Mouse (Mus musculus): ENCODE results near the gene Ppp1ca. TPM values are rescaled to one million over a fixed set of nuclear protein-coding genes. Genes with fewer than 3 reads are reported as not detected.

Gene Ppp1ca
- polyA plus RNA-seq, 1 experiment from 2014 or later = 759 TPM

- Histone ChIP-seq H3K36me3 (no peaks in the 10 kb centered on the region), H3K9ac (no peak overlapping the region), H3K27me3 (no peaks in the 10 kb centered on the region), H3K4me2 (no peak overlapping the region), H3K4me1 (peaks cover 39% of the 10 kb centered on the region), H3K27ac (peak overlapping the region; percentile 66), H3K4me3 (no peak overlapping the region), H3K9me3 (no peaks in the 10 kb centered on the region)
- 43% methylated on average over 13 of the region's 13 CpGs for WGBS
- no peak for ATAC-seq (ENCODE audit: insufficient number of reproducible peaks, low FRiP score, low TSS enrichment, low read depth)
Observed at GRCm38 (mm10) chr19:4171393-4172290, 20.2 kb upstream of the Ppp1ca start.

GRCm38 (mm10) chr19:4172925-4173324, 18.9 kb upstream of the Ppp1ca start:
- H3K4me2 ChIP-seq = no peak overlapping the region
- H3K27ac ChIP-seq = no peak overlapping the region
- H3K27me3 ChIP-seq = no peaks in the 10 kb centered on the region
- no peak overlapping the region for H3K4me3 ChIP-seq
- H3K9me3 ChIP-seq = no peaks in the 10 kb centered on the region
- no peak for ATAC-seq (ENCODE audit: insufficient number of reproducible peaks, low FRiP score, low TSS enrichment, low read depth)
- WGBS = 58% methylated on average over 11 of the region's 11 CpGs
- H3K4me1 ChIP-seq = peaks cover 39% of the 10 kb centered on the region
- no peak overlapping the region for H3K9ac ChIP-seq
- no peaks in the 10 kb centered on the region for H3K36me3 ChIP-seq

DNA sequence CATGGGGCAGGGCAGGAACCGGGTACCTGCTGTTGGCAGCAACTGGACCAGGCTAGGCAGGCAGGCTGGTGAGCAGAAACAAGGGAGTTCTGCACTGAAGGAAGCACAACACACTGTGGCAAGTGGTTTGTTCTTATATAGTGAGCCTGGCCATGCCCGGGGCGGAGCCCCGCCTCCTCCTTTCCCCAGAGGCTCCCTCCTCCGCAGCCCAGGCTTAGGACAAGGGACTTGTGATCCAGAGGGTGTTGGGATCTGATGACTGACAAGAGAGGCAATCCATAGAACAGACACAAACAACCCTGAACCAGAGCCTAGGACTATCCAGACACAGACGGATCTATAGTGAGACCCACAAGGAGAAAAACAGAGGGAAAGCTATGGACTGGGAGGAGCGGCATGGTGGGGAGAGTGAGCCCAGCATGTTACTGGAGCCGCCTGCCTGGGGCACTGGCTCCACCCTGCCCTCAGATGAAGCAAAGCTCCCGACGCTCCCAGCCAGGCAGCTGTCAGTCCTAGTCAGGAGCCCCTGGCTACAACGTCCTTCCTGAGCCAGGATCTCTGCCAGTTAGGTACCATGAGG, 16.4 kb upstream of the Ppp1ca start, which contains the start of gene Carns1:
Carns1 (minus strand) TSS at position 112 of the 580 bp plus-strand sequence.
- H3K27ac ChIP-seq = peak within 1 kb of the TSS; percentile 29; the same call in 1 of the 2 replicates
- no peaks in the 10 kb centered on the region for H3K9me3 ChIP-seq
- H3K4me2 ChIP-seq = peak within 1 kb of the TSS; percentile 35
- no peaks in the 10 kb centered on the region for H3K27me3 ChIP-seq
- 0 out of 2 replicates have a peak within 1 kb of the TSS, but pooled peaks have one; percentile 23 for H3K9ac ChIP-seq
- peaks cover 27% of the 10 kb centered on the region for H3K4me1 ChIP-seq
- no peak within 1 kb of the TSS for H3K4me3 ChIP-seq
- ATAC-seq (ENCODE audit: insufficient number of reproducible peaks, low FRiP score, low TSS enrichment, low read depth) = peak; percentile 49; the same call in 1 of the 2 replicates
- H3K36me3 ChIP-seq = no peaks in the 10 kb centered on the region
- 5% methylated on average over 11 of the region's 11 CpGs for WGBS

GRCm38 (mm10) chr19:4180411-4180810, 11.5 kb upstream of the Ppp1ca start:
- Histone ChIP-seq H3K27me3 (no peaks in the 10 kb centered on the region), H3K4me3 (no peak overlapping the region), H3K4me2 (no peak overlapping the region), H3K9ac (no peak overlapping the region), H3K27ac (no peak overlapping the region), H3K9me3 (no peaks in the 10 kb centered on the region), H3K36me3 (no peaks in the 10 kb centered on the region), H3K4me1 (peaks cover 14% of the 10 kb centered on the region)
- no peak for ATAC-seq (ENCODE audit: insufficient number of reproducible peaks, low FRiP score, low TSS enrichment, low read depth)
- 88% methylated on average over 7 of the region's 7 CpGs for WGBS

GRCm38 (mm10) chr19:4181892-4182291, 10.0 kb upstream of the Ppp1ca start:
- H3K36me3 ChIP-seq = no peaks in the 10 kb centered on the region
- H3K27ac ChIP-seq = no peak overlapping the region
- no peaks in the 10 kb centered on the region for H3K9me3 ChIP-seq
- no peak overlapping the region for H3K4me2 ChIP-seq
- H3K4me1 ChIP-seq = peaks cover 11% of the 10 kb centered on the region
- H3K4me3 ChIP-seq = no peak overlapping the region
- WGBS = 37% methylated on average over 3 of the region's 3 CpGs
- H3K27me3 ChIP-seq = no peaks in the 10 kb centered on the region
- H3K9ac ChIP-seq = no peak overlapping the region
- ATAC-seq (ENCODE audit: insufficient number of reproducible peaks, low FRiP score, low TSS enrichment, low read depth) = no peak

DNA sequence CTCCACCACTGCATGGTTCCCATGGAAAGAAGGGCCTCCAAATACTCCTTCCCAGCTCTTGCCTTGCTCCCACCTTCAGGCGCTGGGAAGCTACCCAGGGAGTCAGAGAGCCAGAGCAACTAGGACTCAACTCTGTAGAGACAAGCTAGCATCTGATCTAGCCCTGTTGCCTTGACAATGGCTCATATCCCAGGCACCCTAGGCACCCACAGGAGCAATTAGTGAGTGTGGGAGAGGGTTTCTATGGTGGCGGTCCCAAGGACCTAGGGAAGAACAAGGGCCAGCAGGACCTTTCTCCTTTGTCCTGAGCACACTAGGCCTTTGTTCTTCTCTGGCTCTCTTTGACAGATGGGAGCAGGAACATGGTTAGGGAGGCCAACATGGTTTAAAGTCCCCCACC, 8.2 kb upstream of the Ppp1ca start:
- no peaks in the 10 kb centered on the region for H3K9me3 ChIP-seq
- no peaks in the 10 kb centered on the region for H3K27me3 ChIP-seq
- no peak overlapping the region for H3K9ac ChIP-seq
- ATAC-seq (ENCODE audit: insufficient number of reproducible peaks, low FRiP score, low TSS enrichment, low read depth) = no peak
- H3K4me2 ChIP-seq = no peak overlapping the region
- no peak overlapping the region for H3K4me3 ChIP-seq
- H3K4me1 ChIP-seq = peaks cover 11% of the 10 kb centered on the region
- no peak overlapping the region for H3K27ac ChIP-seq
- 86% methylated on average over 2 of the region's 2 CpGs for WGBS
- no peaks in the 10 kb centered on the region for H3K36me3 ChIP-seq

GRCm38 (mm10) chr19:4184976-4185975, 6.6 kb upstream of the Ppp1ca start:
- no peak overlapping the region for H3K4me3 ChIP-seq
- no peak overlapping the region for H3K9ac ChIP-seq
- H3K9me3 ChIP-seq = no peaks in the 10 kb centered on the region
- H3K4me1 ChIP-seq = peaks cover 11% of the 10 kb centered on the region
- 59% methylated on average over 15 of the region's 15 CpGs for WGBS
- no peak overlapping the region for H3K4me2 ChIP-seq
- peak overlapping the region; percentile 34; the same call in 1 of the 2 replicates for H3K27ac ChIP-seq
- no peaks in the 10 kb centered on the region for H3K36me3 ChIP-seq
- no peak for ATAC-seq (ENCODE audit: insufficient number of reproducible peaks, low FRiP score, low TSS enrichment, low read depth)
- H3K27me3 ChIP-seq = no peaks in the 10 kb centered on the region

- Histone ChIP-seq H3K4me2 (no peak overlapping the region), H3K4me1 (peaks cover 22% of the 10 kb centered on the region), H3K36me3 (no peaks in the 10 kb centered on the region), H3K27ac (no peak overlapping the region), H3K27me3 (no peaks in the 10 kb centered on the region), H3K4me3 (no peak overlapping the region), H3K9ac (no peak overlapping the region), H3K9me3 (no peaks in the 10 kb centered on the region)
- WGBS = 58% methylated on average over 3 of the region's 3 CpGs
- ATAC-seq (ENCODE audit: insufficient number of reproducible peaks, low FRiP score, low TSS enrichment, low read depth) = no peak
Observed at GRCm38 (mm10) chr19:4187303-4187702, 4.6 kb upstream of the Ppp1ca start.

- peaks cover 37% of the 10 kb centered on the region for H3K4me1 ChIP-seq
Observed at GRCm38 (mm10) chr19:4189051-4189620, 2.7 kb upstream of the Ppp1ca start.

DNA sequence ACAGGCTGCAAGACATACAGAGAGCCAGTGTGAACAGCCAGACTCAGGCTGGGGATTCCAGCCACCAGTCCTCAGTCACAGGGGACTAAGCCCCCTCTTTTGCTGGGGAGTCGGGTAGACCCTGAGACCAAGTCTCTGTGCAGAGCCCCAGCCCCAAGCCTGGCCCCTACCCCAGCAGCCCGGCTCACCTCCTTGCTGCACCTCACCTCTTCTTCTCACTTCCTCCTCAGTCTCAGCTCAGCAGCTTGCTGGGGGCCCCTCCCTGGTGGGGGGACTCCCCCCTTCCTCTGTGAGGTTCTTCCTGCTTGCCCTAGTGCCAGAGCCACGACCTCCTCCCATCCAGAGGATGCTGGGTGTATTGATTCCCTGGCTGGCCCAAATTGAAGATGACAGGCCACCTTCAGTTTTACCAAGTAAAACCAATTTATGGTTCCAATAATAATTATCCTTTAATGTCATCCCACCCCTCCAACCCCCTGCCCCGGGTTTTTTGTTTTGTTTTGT, 982 bp upstream of the Ppp1ca start, which contains the start of gene Tbc1d10c:
Tbc1d10c (minus strand) TSS at position 454 of the 504 bp plus-strand sequence.
- peak within 1 kb of the TSS; percentile 96 for H3K9ac ChIP-seq
- no peaks in the 10 kb centered on the region for H3K9me3 ChIP-seq
- 51% methylated on average over 4 of the region's 4 CpGs for WGBS
- no peaks in the 10 kb centered on the region for H3K27me3 ChIP-seq
- ATAC-seq (ENCODE audit: insufficient number of reproducible peaks, low FRiP score, low TSS enrichment, low read depth) = no peak
- H3K4me2 ChIP-seq = peak within 1 kb of the TSS; percentile 76
- peaks cover 42% of the 10 kb centered on the region for H3K4me1 ChIP-seq
- peaks cover 27% of the 10 kb centered on the region for H3K36me3 ChIP-seq
- peak within 1 kb of the TSS; percentile 89 for H3K4me3 ChIP-seq
- H3K27ac ChIP-seq = peak within 1 kb of the TSS; percentile 98

More at GRCm38 (mm10) chr19:4189051-4189620, 2.7 kb upstream of the Ppp1ca start:
- Histone ChIP-seq H3K9ac (no peak overlapping the region), H3K4me2 (no peak overlapping the region), H3K27ac (no peak overlapping the region), H3K9me3 (no peaks in the 10 kb centered on the region), H3K36me3 (peaks cover 9% of the 10 kb centered on the region), H3K27me3 (no peaks in the 10 kb centered on the region), H3K4me3 (no peak overlapping the region)
- ATAC-seq (ENCODE audit: insufficient number of reproducible peaks, low FRiP score, low TSS enrichment, low read depth) = no peak
- 84% methylated on average over 12 of the region's 12 CpGs for WGBS
